Mouse (Mus musculus) cerebellum, adult 2 months (tissue): ENCODE results near the gene Abtb1.

Source experiments
- CTCF ChIP-seq: fragments of 200-500 bp; IDR thresholded peaks from 2 replicates; pipeline ENCODE4 v1.5.1; 2011; ENCODE audit warnings: low read depth, mild to moderate bottlenecking, control low read depth, low read length, moderate library complexity, borderline replicate concordance; ENCODE audit not compliant: insufficient read depth
- POLR2A ChIP-seq: fragments of 200-500 bp; IDR thresholded peaks from 2 replicates; pipeline ENCODE4 v1.6.1; 2011; ENCODE audit warnings: low read length, control low read depth, borderline replicate concordance; ENCODE audit not compliant: insufficient read depth

DNA sequence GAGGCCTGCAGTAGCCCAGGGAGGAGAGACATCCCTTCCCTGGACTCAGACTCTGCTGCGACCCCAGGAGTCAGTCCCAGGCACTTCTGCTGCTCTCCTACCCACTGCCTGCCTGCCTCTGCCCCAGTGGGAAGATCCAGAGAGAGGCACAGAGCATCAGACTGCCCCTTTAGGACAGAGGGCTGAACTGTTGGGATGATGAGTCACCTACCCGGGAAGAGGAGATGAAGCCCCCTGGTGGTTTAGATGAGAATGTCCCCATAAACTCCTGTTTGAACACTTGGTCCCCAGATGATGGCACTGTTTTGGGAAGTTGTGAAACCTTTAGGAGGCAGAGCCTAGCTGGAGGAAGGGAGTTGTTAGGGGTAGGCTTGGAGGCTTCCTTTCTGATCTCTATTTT, 19.1 kb upstream of the Abtb1 start:
- TF ChIP-seq CTCF, result peak; percentile 47; the same call in 1 of the 2 replicates
- no peak for TF ChIP-seq POLR2A
